Mouse (Mus musculus) liver, embryonic 16.5 days (tissue): ENCODE results near the gene Plcb4. TPM values are rescaled to one million over a fixed set of nuclear protein-coding genes. Genes with fewer than 3 reads are reported as not detected.
"Not testable (repeated sequence)": the region's sequence is repeated elsewhere in the genome, so short reads cannot be mapped to it uniquely, and the experiment has no call there.

Experiments
- ATAC-seq: fragments of 200-750 bp; cut with Nextera tagmentation; 2 replicates; pipeline ENCODE4 v1.8.0; 2017; ENCODE audit warnings: low read depth, mild to moderate bottlenecking, moderate number of reproducible peaks, moderate library complexity
- H3K27ac ChIP-seq: fragments of 300-500 bp; sonication (generic); 2 replicates; pipeline ENCODE4 v1.5.1; 2014; ENCODE audit warnings: mild to moderate bottlenecking, low read length
- H3K27me3 ChIP-seq: fragments of 300-500 bp; sonication (generic); 2 replicates; pipeline ENCODE4 v1.6.1; 2014; ENCODE audit warnings: low read depth, low read length, mixed read lengths; ENCODE audit not compliant: control insufficient read depth, insufficient read depth
- H3K36me3 ChIP-seq: fragments of 300-500 bp; sonication (generic); 2 replicates; pipeline ENCODE4 v1.6.1; 2014; ENCODE audit warnings: mild to moderate bottlenecking; ENCODE audit not compliant: control insufficient read depth, insufficient read depth
- H3K4me1 ChIP-seq: fragments of 300-500 bp; sonication (generic); 2 replicates; pipeline ENCODE4 v1.6.1; 2014; ENCODE audit warnings: low read depth, low read length, mixed read lengths; ENCODE audit not compliant: control insufficient read depth
- H3K4me2 ChIP-seq: fragments of 300-500 bp; sonication (generic); 2 replicates; pipeline ENCODE4 v1.6.1; 2014; ENCODE audit warnings: low read depth, low read length, mixed read lengths
- H3K4me3 ChIP-seq: fragments of 300-500 bp; sonication (generic); 2 replicates; pipeline ENCODE4 v1.5.1; 2014; ENCODE audit warnings: low read depth, mild to moderate bottlenecking, low read length
- H3K9ac ChIP-seq: fragments of 300-500 bp; sonication (generic); 2 replicates; pipeline ENCODE4 v1.6.1; 2014; ENCODE audit warnings: low read depth, low read length
- H3K9me3 ChIP-seq: fragments of 300-500 bp; sonication (generic); replicated peaks from 2 replicates; pipeline ENCODE4 v1.6.1; 2016; ENCODE audit warnings: low read length; ENCODE audit not compliant: control insufficient read depth
- WGBS: fragments of 180-500 bp; shearing (Covaris S2); extraction: QIAGEN DNeasy Blood & Tissue Kit; methylation state at CpG from one replicate; pipeline ENCODE4 v1.1.7; 2014; ENCODE audit not compliant: insufficient replicate concordance; 5-methylcytosine and 5-hydroxymethylcytosine counted together
- polyA plus RNA-seq: library from polyadenylated mRNA; unstranded; fragments of >200 nt; fragmentation: Nextera tagmentation; extraction: Ambion mirVana; gene quantifications from 2 replicates; pipeline ENCODE4 v1.2.1, GENCODE M21; 2015

The Plcb4 gene
- polyA plus RNA-seq, 1 experiment from 2014 or later: 2.3 TPM

DNA sequence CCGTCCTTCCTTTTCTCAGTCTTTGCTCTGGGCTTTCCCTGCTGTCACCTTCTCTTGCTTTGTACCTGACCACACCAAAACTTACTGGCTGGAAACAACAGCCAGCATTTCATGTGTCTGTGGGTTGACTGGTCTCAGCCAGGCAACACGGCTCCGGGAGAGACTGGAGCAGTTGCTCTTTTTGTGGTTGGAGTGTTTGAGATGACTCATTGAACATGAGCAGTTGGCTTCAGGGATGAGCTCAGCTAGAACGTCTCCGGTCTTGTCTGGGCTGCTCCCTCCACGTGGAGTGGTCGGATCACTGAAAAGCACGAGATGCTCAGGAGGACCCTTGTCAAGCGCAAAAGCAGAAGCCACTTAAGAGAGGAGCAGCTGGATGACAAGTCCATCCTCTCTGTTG, 78.7 kb downstream of the Plcb4 start:
- no peaks in the 10 kb centered on the region for H3K9me3 ChIP-seq
- H3K36me3 ChIP-seq: no peaks in the 10 kb centered on the region
- ATAC-seq: no peak
- H3K9ac ChIP-seq: no peak overlapping the region
- H3K27ac ChIP-seq: no peak overlapping the region
- no peaks in the 10 kb centered on the region for H3K27me3 ChIP-seq
- no peak overlapping the region for H3K4me2 ChIP-seq
- no peak overlapping the region for H3K4me3 ChIP-seq
- H3K4me1 ChIP-seq: peaks cover 2% of the 10 kb centered on the region; the same call in 1 of the 2 replicates
- 43% methylated on average over 9 of the region's 9 CpGs for WGBS

DNA sequence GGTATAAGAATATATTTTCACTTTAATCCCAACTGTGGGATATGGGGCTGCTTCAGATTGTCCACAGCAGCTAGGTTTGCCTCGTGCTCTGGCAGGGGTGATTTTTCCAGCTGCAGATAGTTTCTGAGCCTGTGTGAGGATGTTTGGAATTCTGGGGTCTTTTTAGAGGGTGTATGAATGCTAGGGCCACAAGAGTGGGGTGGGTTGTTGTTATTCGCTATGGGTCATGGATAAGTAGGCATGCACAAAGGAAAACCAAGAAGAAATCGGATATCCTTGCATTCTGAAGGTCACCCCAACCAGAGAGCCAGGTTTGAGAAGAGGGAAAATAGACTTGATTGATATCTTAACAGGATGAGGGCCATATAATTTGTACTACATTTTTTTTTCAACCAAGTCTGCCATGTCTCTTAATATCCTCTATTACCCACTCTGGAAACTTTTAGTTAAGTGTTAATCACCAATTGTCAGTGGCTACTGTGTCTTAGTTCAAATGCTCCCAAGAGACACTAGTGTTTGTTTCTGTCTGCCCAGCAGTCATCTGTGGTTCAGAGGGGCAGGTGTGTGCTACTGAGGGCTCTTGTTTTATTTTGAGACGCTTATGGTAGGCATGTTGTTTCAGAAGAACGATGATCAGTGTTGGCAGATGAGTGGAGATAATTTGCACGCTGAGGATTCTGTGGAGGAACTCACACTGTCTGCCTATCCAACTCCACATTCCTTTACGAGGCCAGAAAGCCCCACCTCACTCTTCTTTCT, 79.4 kb downstream of the Plcb4 start:
- H3K4me1 ChIP-seq, H3K9ac ChIP-seq, H3K4me2 ChIP-seq, H3K9me3 ChIP-seq, H3K27me3 ChIP-seq, H3K27ac ChIP-seq, ATAC-seq, H3K4me3 ChIP-seq, H3K36me3 ChIP-seq: not testable (repeated sequence)
- 62% methylated on average over 7 of the region's 7 CpGs for WGBS

DNA sequence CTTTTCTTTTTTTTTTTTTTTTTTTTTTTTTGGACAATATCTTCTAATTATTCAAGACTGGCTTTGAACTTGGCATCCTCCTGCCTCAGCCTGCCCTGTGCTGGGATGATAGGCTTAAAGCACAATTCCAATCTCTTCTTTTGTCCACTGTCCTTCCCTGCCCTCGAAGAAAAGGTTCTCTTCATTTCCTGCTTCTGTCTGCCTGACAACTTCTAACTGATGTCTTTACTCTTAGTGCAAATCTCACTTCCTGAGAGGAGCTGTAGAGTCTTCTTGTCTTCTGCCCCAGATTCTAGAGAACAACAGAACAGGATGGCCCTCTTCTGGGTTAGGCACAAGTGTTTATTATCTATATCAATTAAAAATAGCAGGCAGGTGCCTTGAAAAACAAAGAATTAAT, 80.1 kb downstream of the Plcb4 start:
- no peak for ATAC-seq

DNA sequence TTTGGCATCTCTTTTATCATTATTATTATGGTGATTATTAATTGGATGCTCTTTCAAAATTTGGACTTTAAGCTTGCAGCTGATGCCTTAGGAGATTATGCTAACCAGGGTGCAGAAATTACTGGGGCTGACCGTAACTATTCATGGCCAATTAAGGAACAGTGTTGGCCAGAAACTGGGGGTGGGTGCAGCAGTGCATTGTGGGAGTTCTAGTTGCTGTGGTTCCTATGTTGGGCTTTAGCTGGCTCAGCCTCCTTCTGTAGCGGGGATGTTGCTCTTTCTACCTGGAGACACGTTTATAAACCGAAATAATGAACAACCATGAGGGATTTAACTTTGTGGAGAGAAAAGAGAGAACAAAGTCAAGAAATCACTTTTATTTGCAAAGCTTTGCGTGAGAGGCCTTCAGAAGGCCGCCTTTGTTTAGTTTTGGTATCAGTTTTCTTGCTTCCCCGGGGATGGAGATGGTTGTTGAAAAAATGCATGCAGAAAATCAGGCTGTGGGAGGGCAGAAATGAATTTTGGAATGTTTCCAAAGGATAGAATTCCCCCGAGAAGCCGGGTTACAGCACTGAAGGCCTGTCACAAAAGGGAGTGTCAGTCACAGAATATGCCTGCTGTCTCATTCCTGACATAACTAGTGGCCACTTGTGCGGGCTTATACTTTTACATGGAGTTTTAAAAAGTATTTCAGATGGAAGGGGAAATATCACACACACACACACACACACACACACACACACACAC, 84.3 kb downstream of the Plcb4 start:
- 60% methylated on average over 10 of the region's 10 CpGs for WGBS
- no peak for ATAC-seq
- Histone ChIP-seq H3K4me3 (no peak overlapping the region), H3K36me3 (no peaks in the 10 kb centered on the region), H3K9me3 (no peaks in the 10 kb centered on the region), H3K4me1 (no peaks in the 10 kb centered on the region), H3K27ac (no peak overlapping the region), H3K4me2 (no peak overlapping the region), H3K27me3 (no peaks in the 10 kb centered on the region), H3K9ac (no peak overlapping the region)

More for the DNA sequence above, 80.1 kb downstream of the Plcb4 start:
- WGBS: 19% methylated on average over 1 of the region's 1 CpGs
- Histone ChIP-seq H3K4me2 (no peak overlapping the region), H3K4me3 (no peak overlapping the region), H3K9ac (no peak overlapping the region), H3K4me1 (no peaks in the 10 kb centered on the region), H3K27ac (no peak overlapping the region), H3K36me3 (no peaks in the 10 kb centered on the region), H3K9me3 (no peaks in the 10 kb centered on the region), H3K27me3 (no peaks in the 10 kb centered on the region)

DNA sequence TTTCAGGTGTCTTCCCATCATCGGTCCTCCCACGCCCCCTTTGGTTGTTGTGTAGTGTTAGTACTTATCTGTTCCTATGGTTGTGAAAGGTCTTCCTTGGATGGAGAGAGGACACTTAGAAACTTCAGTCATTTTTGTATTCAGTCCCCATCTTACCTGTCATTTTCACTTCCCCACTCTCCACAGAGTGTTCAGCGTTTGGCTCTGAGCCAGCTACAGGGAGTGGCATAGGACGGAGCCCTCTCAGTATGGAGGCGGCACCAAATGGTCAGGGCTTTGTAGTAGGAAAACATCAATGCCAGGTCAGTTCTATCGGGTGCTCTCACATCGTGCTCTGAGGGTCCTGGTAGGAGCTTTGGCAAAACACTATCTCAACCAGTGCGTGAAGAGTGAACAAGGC, 85.9 kb downstream of the Plcb4 start:
- WGBS: 69% methylated on average over 8 of the region's 8 CpGs
- H3K27ac ChIP-seq: no peak overlapping the region
- H3K4me2 ChIP-seq: no peak overlapping the region
- no peaks in the 10 kb centered on the region for H3K27me3 ChIP-seq
- H3K36me3 ChIP-seq: no peaks in the 10 kb centered on the region
- H3K9me3 ChIP-seq: no peaks in the 10 kb centered on the region
- no peak for ATAC-seq
- no peaks in the 10 kb centered on the region for H3K4me1 ChIP-seq
- no peak overlapping the region for H3K9ac ChIP-seq
- H3K4me3 ChIP-seq: no peak overlapping the region

DNA sequence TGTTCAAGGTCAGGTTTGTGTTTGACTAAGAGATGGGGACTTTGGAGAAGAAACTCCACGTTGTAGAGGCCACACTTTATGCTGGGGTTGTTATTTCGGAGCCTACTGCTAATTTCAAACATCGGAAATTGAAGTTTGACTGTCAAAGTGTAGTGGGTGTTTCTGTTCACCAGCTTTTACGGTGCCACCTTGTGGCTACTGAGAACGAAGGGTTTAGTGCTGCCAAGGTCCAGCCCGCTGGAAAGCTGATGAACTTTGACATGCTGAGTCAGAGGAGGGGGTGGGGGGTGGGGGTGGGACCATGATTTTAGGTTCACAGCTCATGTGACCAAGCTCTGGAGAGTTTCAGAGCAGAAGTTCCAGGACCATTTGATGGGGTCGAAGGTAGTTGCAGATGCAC, 86.3 kb downstream of the Plcb4 start:
- Histone ChIP-seq H3K9ac (no peak overlapping the region), H3K4me2 (no peak overlapping the region), H3K9me3 (no peaks in the 10 kb centered on the region), H3K36me3 (no peaks in the 10 kb centered on the region), H3K4me3 (no peak overlapping the region), H3K27me3 (no peaks in the 10 kb centered on the region), H3K4me1 (no peaks in the 10 kb centered on the region), H3K27ac (no peak overlapping the region)
- no peak for ATAC-seq
- WGBS: 40% methylated on average over 7 of the region's 7 CpGs

DNA sequence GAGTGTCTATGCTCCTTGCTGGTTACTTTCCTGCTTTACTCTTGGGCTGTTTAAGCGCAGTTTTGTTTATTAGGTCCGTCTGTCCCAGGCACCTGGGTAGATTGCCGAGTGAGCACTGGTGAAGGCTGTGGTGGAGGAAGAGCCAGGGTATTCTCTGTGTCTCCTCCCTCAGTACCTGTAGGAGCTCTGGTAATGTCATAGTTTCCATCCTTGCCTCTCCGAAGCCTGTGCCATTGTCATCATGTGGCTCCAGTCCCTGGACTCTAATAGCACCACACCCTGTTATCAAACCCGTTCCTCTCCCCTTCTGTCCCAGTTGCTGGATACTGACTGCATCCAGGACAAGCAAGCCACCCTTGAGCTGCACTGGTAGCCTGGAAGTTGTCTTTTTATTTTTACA, 89.6 kb downstream of the Plcb4 start:
- Histone ChIP-seq H3K4me1 (no peaks in the 10 kb centered on the region), H3K9me3 (no peaks in the 10 kb centered on the region), H3K4me2 (no peak overlapping the region), H3K27ac (no peak overlapping the region), H3K36me3 (no peaks in the 10 kb centered on the region), H3K9ac (no peak overlapping the region), H3K4me3 (no peak overlapping the region), H3K27me3 (no peaks in the 10 kb centered on the region)
- WGBS: 60% methylated on average over 5 of the region's 5 CpGs
- no peak for ATAC-seq

DNA sequence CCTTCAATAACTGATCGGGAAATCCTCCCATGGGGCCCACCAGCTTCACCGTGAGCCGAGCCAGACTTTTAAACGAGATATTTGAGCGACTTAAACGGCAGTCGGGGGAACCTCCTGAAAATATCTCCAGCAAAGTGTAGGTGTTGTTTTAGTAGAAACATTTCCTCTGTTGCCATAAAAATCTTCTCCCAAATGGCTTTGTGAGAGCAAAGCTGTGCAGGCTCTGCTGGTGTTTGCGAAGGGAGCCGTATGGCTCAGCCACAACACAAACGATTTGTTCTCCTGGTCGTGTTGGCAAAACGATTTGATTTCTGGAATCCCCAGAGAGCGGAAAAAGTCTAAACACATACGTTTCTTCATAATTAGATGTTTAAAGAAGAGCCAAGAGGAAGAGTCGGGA, 90.8 kb downstream of the Plcb4 start:
- Histone ChIP-seq H3K27me3 (no peaks in the 10 kb centered on the region), H3K9me3 (no peaks in the 10 kb centered on the region), H3K9ac (no peak overlapping the region), H3K27ac (no peak overlapping the region), H3K36me3 (no peaks in the 10 kb centered on the region), H3K4me2 (no peak overlapping the region), H3K4me1 (no peaks in the 10 kb centered on the region), H3K4me3 (no peak overlapping the region)
- WGBS: 73% methylated on average over 15 of the region's 15 CpGs
- ATAC-seq: no peak

DNA sequence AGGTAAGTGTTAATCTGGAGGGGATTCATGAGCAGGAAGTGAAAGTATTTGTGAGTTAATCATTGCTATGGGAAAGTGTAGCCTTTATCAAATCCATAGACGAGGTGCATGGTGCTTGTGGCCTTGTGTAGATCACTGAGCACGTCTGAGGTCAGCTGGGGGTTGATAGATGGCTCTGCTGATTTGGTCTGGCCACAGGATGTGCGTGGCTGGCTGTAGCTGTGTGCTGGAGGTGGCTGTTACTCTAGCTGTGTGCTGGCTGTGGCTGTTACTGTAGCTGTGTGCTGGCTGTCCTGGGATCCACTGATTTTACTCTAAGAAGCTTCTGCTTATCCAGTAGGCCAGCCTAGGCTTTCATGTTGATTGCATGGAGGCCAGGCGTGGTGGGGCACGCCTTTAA, 91.9 kb downstream of the Plcb4 start:
- no peaks in the 10 kb centered on the region for H3K9me3 ChIP-seq
- no peak overlapping the region for H3K9ac ChIP-seq
- H3K4me1 ChIP-seq: no peaks in the 10 kb centered on the region
- no peaks in the 10 kb centered on the region for H3K36me3 ChIP-seq
- H3K4me3 ChIP-seq: no peak overlapping the region
- ATAC-seq: no peak
- H3K27ac ChIP-seq: no peak overlapping the region
- H3K4me2 ChIP-seq: no peak overlapping the region
- H3K27me3 ChIP-seq: no peaks in the 10 kb centered on the region
- WGBS: 41% methylated on average over 5 of the region's 5 CpGs
